Mouse (Mus musculus): Measurements from ENCODE around the gene Wdr92.

DNA sequence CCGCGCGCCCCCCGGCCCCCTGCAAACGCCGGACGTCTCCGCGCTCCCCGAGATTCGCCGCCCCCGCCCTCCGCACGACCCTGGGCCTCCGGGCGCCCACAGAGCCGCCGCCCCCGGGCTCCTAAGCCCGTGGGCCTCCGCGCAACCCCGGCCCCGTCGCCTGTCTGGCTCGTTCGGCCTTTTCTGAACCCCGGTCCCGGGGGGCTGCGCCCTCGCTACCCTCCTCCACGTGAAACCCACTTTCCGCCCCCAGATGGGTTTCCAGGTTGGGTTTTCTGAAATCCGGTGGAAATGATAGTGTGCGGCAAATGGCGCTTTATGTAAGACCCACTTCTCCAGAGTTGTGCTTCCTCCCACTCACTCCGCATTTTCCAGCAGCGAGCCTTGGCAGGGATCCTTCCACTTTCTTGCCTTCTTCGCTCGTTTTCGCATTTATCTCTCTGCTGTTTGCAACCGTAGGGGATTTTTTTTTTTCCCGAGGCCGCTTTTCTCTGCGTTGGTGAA lies 22.1 kb upstream of the Wdr92 start:
- no peak for TF ChIP-seq POLR2A (IDR thresholded peaks at IDR 0.05; ENCODE audit: control insufficient read depth, low read depth, low read length)
- no peak for TF ChIP-seq CTCF (IDR thresholded peaks at IDR 0.05; ENCODE audit: control insufficient read depth, insufficient read depth, insufficient replicate concordance, low read depth, low read length)

Measured in testis, adult 2 months (tissue).